Mouse (Mus musculus): ENCODE measurements around the gene Mrpl44.

Mrpl44 gene

DNA sequence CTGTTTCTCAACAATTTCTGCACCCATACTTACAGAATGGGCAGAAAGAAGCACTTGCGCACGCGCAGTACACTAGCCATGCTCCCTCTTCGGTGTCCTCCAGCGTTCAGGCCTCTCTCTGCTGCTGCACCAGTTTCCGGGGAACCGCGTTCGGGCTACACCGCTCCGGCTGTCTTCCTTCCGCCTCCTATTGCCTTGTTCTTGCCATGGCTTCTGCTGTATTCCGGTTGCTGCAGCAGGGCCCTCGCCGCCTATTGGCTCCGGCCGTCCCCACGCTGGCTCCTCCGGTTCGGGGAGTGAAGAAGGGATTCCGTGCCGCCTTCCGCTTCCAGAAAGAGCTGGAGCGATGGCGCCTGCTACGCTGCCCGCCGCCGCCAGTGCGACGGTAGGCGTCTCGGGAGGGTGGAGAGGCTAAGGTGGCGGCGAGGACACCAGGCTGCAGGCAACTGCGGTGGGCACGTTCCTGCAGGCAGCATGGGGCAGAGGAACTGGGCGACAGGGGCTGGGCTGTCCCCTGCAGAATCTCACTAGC is at the start of gene Mrpl44, which contains the start of gene Wdfy1:
Gene Mrpl44, plus strand, starts transcription at position 92 of the 532 bp plus-strand sequence.
Gene Wdfy1, minus strand, starts transcription at position 217 of the 532 bp plus-strand sequence.
- peak; percentile 97 for DNase-seq (ENCODE audit: low read depth, low spot score)

DNA sequence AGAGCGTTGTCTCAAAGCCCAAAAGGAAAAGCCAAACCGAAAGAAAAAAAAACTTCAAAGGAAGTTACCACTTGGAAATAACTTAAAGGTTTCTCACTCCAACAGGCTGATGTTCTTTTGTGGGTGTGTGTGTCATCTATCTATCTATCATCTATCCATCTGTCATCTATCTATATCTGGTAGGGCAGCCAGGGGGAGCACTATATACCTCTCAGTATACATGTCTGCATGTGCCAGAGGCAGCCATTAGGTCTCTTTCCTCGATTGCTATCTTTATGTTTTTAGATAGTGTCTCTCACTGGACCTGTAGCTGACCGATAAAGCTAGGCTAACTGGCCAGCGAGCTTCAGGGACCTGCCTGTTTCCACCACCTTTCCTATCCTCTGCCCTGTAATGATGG is 41.0 kb upstream of the Mrpl44 start:
- no peak for DNase-seq (ENCODE audit: low read depth, low spot score)

DNA sequence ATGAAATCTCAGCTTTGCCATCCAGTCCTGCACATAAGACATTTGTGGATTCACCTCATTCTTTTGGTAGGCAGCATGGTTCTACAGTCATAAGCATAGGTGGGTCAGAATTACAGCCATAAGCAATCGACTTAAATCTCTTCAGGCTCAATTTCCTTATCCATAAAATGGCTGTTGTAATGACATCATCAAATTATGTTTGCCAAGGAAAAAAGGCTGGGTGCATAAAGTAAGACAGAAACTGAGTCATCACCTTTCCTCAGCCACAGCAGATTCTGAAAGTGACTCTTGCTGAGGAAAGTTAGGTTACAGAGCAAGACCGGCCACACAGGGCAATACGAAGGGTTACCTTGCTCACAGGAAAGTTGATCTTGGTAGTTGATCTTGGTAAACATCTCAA is 39.4 kb upstream of the Mrpl44 start:
- DNase-seq (ENCODE audit: low read depth, low spot score): no peak

GRCm38 (mm10) chr1:79739726-79740125 is 36.1 kb upstream of the Mrpl44 start:
- no peak for DNase-seq (ENCODE audit: low read depth, low spot score)

GRCm38 (mm10) chr1:79741002-79741401 is 34.8 kb upstream of the Mrpl44 start:
- no peak for DNase-seq (ENCODE audit: low read depth, low spot score)

DNA sequence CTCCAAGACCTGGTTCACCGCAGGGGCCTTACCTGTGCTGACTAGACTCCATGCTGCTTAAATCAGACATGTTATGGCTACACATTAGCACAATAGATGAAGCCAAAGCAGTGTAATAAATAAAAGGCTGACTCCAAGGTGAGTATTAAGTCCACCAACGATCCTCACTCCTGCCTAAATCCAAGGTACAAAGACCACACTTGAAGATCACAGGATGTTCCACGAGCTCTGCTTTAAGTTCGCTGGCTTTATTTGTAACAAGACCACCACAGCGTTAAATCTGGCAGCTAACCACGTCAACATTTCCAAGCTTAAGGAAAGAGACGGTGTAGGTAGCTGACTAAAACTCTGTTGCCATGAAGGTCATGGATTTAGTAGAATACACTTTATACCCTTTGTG is 32.9 kb upstream of the Mrpl44 start:
- no peak for DNase-seq (ENCODE audit: low read depth, low spot score)

DNA sequence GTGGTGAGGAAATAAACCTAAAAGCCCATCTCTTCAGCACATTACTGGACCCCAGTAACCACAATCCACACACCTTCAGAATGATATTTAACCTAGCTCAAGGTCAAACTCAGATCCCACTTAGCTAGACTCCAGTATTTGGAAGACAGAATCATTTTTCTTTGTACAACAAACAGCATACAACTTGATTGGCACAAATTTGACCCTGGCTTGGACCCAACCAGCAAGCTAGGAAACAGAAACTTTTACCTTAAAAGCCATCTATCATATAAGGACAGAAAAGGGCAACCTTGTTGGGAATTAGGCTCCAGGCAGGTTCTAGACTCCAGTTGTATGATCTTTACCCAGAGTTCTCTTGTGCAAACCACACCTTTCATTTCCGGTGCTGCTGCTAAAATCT is 32.4 kb upstream of the Mrpl44 start:
- no peak for DNase-seq (ENCODE audit: low read depth, low spot score)

GRCm38 (mm10) chr1:79746056-79746455 is 29.8 kb upstream of the Mrpl44 start:
- DNase-seq (ENCODE audit: low read depth, low spot score): no peak

DNA sequence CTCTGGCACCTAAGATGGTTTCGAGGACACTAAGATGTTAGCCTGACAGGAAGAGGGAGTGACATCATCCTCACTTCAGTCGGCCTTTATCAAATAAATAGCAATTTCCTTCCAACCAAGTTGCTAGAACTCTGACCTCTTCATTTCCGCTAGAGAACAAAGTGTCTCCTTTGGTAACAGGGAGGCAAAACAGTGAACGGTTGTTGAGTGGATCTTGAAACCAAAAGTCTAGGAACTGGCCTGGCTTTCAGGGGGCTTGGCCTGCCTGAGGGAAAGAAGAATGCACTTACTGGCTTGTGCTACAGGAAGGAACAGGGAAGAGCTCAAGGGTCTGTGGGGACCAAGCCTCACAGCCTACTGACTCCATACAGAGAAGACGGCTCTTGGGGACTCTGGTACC is 24.6 kb upstream of the Mrpl44 start:
- DNase-seq (ENCODE audit: low read depth, low spot score): no peak

- DNase-seq (ENCODE audit: low read depth, low spot score): no peak
Observed at GRCm38 (mm10) chr1:79752015-79752695, 23.7 kb upstream of the Mrpl44 start.

GRCm38 (mm10) chr1:79752714-79753340 is 23.0 kb upstream of the Mrpl44 start:
- DNase-seq (ENCODE audit: low read depth, low spot score): no peak

- no peak for DNase-seq (ENCODE audit: low read depth, low spot score)
Observed at GRCm38 (mm10) chr1:79753456-79753855, 22.4 kb upstream of the Mrpl44 start.

DNA sequence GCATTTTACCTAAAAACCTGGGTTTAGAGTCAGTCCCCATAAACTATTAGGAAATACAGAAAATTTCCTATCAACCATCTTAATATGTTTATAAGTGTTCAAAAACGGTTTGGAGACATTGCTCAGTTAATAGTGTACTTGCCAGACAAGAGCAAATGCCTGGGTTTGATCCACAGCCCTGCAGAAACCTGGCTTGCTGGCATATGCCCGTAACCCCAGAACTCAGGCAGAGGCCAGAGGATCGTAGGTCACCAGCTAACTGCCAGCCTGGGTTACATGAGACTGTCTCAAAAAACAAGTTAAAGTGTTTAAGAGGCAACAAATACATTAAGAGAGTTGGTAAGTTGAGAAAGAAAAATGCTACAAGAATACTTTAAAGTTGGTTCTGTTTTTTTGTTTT is 20.9 kb upstream of the Mrpl44 start:
- DNase-seq (ENCODE audit: low read depth, low spot score): no peak

GRCm38 (mm10) chr1:79755376-79755775 is 20.4 kb upstream of the Mrpl44 start:
- DNase-seq (ENCODE audit: low read depth, low spot score): no peak

GRCm38 (mm10) chr1:79756417-79756816 is 19.4 kb upstream of the Mrpl44 start:
- no peak for DNase-seq (ENCODE audit: low read depth, low spot score)

GRCm38 (mm10) chr1:79757161-79757560 is 18.7 kb upstream of the Mrpl44 start:
- DNase-seq (ENCODE audit: low read depth, low spot score): no peak

GRCm38 (mm10) chr1:79757597-79757996 is 18.2 kb upstream of the Mrpl44 start:
- no peak for DNase-seq (ENCODE audit: low read depth, low spot score)

GRCm38 (mm10) chr1:79759006-79759405 is 16.8 kb upstream of the Mrpl44 start:
- no peak for DNase-seq (ENCODE audit: low read depth, low spot score)

- DNase-seq (ENCODE audit: low read depth, low spot score): no peak
Observed at GRCm38 (mm10) chr1:79759436-79759972, 16.3 kb upstream of the Mrpl44 start.

DNA sequence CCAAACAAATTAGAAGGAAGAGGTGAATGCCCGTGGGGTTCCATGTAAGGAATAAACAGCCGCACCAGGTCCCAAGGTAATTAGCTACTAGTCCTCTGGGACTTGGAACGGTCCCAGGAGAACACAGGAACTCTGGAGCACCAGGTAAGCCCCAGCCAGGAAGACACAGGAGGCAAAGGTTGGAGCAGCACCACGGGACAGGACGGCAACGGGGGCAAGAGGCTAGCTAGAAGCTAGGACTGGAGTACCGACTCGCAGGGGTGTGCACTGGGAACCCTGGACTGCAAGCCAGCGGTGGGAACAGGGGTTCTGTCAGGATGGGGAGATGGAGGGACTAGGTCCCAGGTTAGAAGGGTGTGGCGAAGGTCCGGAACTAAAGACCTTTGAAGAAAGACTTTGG is 15.2 kb upstream of the Mrpl44 start:
- no peak for DNase-seq (ENCODE audit: low read depth, low spot score)

DNA sequence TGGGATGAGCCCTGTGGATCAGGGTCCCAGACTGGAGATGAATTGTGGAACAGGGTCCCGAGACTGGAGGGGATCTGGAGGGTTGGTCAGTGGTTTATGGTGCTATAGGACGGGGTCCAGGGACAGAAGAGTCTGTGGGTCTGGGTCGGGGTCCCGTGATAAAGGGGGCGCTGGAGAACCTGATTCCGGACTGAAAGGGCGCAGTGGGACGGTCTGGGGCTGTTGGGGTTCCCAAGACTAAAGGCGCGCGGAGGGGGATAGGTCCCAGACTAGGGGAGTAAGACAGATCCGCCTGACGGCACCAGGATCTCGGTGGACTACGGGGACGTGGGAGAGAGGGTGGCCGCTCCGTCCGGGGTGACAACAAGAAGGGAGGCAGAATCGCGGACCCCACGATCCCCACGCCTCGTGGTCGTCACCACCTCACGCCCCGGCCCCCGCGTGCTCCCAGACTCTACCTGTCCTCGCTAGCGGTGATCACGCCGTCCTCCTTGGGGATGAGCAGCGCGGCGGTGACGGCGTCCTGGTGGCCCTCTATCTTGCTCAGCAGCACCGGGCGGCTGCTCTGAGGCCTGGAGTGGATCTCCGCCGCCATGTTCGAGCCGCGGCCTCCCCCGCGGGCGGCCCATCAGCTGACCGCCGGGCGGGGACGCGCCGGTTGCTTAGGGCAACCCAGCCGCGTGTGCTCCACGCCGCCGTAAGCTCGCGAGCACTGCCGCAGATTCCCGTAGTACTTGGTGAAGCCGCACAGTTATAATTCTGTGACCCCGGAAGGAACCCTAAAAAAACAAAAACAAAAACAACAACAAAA is 14.5 kb upstream of the Mrpl44 start:
- peak; percentile 83 for DNase-seq (ENCODE audit: low read depth, low spot score)

DNA sequence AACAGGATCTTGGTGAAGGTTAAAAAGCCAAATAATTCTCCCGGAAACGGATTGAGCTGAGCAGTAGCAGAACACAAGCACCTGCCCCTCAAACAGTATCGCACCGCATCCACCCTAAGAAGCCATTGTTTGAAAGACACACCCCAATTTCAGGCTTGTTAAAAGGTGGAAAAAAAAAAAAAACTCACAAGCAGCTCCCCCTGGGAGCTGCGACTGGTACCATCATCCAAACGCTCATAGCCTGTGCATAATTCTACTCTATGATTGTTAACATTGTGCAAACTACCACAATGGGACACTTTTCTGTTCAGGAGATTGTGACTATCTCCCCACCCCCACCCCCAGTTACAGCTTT is 13.9 kb upstream of the Mrpl44 start:
- no peak for DNase-seq (ENCODE audit: low read depth, low spot score)

All from telencephalon, adult 2 months (tissue).